Mouse (Mus musculus): ENCODE measurements around the gene Lingo4.

Gene Lingo4

DNA sequence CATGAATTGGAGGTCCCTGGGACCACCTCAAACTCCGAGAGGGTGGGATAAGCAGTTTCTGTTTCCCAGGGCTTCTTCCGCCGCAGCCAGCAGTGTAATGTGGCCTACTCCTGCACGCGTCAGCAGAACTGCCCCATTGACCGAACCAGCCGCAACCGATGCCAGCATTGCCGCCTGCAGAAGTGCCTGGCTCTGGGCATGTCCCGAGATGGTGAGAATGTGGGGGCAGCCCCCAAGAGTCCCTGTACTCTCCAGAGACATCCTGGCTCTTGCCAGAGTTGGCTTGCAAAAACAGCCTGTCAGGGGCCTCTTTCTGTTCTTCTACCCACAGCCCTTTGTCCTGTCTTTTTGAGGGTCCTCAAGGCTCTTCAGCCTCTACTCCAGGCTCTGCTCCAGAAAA lies 10.9 kb upstream of the Lingo4 start:
- DNase-seq (ENCODE audit: low read depth, low spot score) = no peak

DNA sequence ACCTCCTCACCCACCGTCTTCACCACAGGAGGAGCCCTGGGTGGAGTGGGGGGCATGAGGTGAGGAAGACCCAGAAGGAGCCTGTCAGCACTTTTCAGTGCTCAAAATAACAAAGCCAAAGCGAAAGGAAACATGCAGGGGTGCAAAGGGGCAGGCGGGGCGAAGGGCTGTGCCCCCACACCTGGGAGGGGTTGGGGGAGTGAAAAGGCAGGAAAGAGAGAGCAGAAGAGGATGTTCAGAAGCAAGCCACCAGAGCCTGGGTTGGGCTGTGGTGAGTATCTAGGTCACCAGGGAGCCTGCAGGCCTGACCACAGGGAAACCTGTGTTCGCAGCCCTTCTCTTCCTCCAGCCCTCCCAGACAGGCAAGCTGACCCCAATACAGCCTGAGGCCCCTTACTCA lies 10.3 kb upstream of the Lingo4 start:
- DNase-seq (ENCODE audit: low read depth, low spot score) = no peak

- no peak for DNase-seq (ENCODE audit: low read depth, low spot score)
These were observed 8.9 kb upstream of the Lingo4 start for GRCm38 (mm10) chr3:94389420-94389819.

DNA sequence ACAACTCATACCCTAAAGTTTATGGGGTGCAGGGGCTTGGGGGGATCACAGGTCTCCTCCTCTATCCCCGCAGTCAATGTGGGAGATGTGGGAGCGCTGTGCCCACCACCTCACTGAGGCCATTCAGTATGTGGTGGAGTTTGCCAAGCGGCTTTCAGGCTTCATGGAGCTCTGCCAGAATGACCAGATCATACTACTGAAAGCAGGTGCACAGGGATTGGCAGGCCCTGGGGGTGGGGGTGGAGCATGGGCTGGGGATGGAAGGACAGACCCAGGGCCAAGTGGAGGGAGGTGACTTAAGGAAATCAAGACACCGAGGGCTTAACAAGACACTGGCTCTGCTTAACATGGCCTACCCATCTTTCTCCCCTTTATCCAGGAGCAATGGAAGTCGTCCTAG lies 7.3 kb upstream of the Lingo4 start:
- DNase-seq (ENCODE audit: low read depth, low spot score) = no peak

DNA sequence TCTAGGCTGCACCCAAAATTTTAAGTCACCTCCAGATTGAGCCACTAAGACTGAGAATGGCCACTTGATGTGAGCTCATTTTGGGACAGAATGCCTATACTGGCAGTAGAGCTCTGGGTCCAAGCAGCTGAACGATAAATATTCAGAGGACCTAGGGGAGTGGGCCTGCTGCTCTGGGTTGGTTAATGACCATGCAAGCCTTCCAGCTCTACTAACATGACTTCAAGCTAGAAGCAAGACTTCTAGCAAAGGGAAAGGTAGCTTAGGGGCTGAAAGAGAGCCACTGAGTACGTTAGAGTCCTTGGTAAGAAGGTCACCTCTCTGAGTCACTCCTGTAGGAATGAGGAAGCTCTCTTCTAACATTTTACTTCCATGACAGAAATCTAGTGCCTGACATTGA lies 6.2 kb upstream of the Lingo4 start:
- DNase-seq (ENCODE audit: low read depth, low spot score) = no peak

GRCm38 (mm10) chr3:94393049-94393448 lies 5.3 kb upstream of the Lingo4 start:
- no peak for DNase-seq (ENCODE audit: low read depth, low spot score)

DNA sequence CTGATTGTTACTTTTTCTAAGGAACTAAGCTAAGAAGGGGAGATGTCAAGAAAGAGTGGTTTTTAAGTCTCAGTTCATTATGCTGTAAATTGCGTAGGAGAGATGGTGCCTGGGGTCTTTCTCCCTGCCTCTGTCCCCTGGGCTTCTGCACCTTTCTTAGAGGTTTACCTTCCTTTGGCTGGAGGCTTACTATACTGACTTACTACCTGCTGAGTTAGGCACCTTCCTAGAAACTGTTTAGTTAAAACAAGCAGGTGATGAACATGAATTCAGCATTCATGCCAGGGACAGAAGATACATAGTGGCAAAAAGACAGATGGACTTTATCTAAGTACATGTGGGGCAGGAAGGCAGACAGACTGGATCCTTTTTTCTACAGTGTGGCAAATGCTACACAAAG lies 2.0 kb upstream of the Lingo4 start:
- DNase-seq (ENCODE audit: low read depth, low spot score) = no peak

DNA sequence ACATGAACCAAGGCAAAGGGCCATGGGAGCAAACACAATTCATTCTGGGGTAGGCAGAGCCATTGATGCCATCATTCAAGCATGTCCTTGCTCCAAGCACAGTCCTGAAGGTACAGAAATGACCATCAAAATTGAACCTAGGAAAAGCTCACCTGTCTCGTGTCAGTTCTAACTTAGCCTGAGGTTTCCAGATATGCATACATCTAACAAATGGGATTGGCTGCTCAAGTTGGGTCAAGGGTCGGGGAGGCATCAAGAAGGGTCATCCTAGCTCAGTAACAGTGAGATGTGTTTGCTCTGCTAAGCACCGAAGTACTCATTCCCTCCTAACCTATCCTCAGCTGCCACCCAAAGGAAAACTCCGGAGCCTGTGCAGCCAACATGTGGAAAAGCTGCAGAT lies 1.5 kb upstream of the Lingo4 start:
- no peak for DNase-seq (ENCODE audit: low read depth, low spot score)

- no peak for DNase-seq (ENCODE audit: low read depth, low spot score)
These were observed 695 bp downstream of the Lingo4 start for GRCm38 (mm10) chr3:94398943-94399481.

DNA sequence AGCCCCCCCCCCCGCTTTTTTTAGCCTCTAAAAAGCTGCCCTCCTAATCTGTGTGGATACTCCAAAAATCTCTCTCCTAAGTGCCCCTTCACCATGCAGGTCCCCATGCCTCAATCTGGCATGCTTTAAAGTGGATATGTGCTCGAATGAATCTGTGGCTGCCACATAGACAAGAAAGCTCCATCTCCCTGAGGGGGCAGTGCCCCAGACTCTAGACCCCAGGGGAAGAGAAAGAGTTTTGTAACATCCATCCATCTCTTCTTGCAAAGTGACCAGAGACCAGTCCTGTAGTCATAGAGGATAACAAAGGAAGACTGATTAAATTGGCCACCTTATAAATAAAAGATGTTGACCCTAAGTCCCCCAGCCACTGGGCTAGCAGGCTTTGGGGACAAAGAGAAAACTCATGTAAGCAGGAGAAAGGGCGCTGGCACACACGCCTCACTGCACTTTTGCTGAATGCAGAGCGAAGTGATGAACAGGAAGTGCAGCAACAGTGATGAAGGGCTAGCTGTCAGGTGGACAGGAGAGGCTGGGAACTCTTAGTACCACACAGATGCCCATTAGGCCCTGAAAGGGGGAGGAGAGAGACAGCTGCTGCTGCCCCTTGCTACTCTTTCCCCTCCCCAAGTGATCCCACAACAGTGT lies 1.5 kb downstream of the Lingo4 start:
- no peak for DNase-seq (ENCODE audit: low read depth, low spot score)

DNA sequence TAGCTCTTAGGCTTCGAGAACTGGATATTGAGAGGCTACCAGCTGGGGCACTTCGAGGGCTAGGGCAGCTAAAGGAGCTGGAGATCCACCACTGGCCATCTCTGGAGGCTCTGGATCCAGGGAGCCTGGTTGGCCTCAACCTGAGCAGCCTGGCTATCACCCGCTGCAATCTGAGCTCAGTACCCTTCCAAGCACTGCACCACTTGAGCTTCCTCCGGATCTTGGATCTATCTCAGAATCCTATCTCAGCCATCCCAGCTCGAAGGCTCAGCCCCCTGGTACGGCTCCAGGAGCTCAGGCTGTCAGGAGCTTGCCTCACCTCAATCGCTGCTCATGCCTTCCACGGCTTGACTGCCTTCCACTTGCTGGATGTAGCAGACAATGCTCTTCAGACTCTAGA lies 4.1 kb downstream of the Lingo4 start:
- DNase-seq (ENCODE audit: low read depth, low spot score) = no peak

- DNase-seq (ENCODE audit: low read depth, low spot score) = no peak
These were observed 6.2 kb downstream of the Lingo4 start for GRCm38 (mm10) chr3:94404366-94405054.

DNA sequence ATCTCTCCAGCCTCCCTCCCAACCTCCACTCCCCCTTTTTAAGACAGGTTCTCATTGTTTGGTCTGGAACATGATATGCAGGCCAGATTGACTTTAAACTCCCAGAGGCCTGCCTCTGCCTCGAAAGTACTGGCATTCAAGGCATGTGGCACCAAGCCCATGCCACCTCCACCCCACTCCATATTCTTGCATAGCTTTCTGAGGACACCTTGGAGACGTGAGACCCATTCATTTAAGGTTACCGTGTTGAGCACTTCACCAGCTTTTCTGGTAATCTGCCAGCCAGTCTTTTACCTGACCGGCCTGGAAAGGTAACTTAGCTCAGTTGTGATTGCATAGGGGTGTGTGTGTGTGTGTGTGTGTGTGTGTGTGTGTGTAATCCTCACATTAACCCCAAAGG lies 7.2 kb downstream of the Lingo4 start:
- no peak for DNase-seq (ENCODE audit: low read depth, low spot score)

DNA sequence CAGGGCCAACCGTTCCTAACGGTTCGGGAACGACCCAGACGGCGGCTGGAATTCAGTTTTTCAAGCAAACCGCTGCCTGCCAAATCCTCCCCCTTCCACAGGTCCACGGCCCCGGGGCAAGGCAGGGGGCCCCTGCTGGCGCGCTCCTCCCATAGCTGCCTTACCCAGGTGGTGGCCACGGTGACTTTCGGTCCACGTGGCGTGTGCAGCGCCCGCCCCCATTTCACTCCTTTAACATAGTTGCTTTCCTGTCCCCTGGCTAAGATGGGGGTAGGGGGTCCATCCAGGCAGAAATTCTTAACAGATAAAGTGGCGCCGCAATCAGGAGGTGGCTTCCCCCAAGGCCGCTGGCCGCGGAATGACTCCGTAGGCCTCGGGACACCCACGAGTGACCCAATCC lies 14.2 kb downstream of the Lingo4 start:
- DNase-seq (ENCODE audit: low read depth, low spot score) = no peak

DNA sequence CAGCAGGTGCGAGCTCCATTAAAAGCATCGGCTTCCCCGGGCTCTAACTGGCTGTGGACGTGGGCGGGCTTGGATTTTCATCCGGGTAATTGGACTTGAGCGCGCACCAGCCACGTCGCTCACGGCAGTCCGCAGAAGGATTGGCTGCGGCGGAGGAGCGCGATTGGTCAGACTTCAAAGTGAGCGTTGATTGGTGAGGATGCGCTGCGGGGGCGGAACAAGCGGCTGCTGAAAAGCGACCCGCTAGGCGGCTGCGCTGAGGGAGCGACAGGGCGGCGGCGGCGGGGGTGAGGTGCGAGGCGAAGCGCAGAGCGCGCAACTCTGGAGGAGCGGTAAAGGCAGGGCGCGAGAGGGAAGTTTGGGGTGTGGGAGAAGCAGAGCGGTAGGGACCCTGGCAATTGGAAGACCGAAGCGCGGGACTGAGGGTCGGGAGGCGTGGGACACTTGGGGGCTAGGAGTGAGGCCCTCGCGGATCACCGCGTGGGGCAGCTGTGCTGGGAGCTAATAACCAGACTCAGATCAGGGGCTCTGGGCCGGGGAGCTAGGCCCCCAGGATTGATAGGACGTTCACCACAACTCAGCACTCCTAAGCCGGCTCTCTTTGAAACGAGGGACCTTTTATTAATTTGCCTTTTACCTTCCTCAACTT lies 14.8 kb downstream of the Lingo4 start, which contains the start of gene Tdrkh:
Gene Tdrkh (plus strand): TSS at position 243 of the 649 bp plus-strand sequence.
- peak; percentile 96 for DNase-seq (ENCODE audit: low read depth, low spot score)

GRCm38 (mm10) chr3:94430980-94431379 lies 32.7 kb downstream of the Lingo4 start:
- DNase-seq (ENCODE audit: low read depth, low spot score) = no peak

- no peak for DNase-seq (ENCODE audit: low read depth, low spot score)
These were observed 36.0 kb downstream of the Lingo4 start for GRCm38 (mm10) chr3:94434305-94434704.

GRCm38 (mm10) chr3:94436420-94436819 lies 38.1 kb downstream of the Lingo4 start:
- no peak for DNase-seq (ENCODE audit: low read depth, low spot score)

- peak; percentile 52 for DNase-seq (ENCODE audit: low read depth, low spot score)
These were observed 42.9 kb downstream of the Lingo4 start for GRCm38 (mm10) chr3:94441182-94441581.

GRCm38 (mm10) chr3:94442951-94443596 lies 44.8 kb downstream of the Lingo4 start, which contains the start of gene Mrpl9:
Gene Mrpl9, plus strand, starts transcription at chr3:94443318.
- DNase-seq (ENCODE audit: low read depth, low spot score) = peak; percentile 95

DNA sequence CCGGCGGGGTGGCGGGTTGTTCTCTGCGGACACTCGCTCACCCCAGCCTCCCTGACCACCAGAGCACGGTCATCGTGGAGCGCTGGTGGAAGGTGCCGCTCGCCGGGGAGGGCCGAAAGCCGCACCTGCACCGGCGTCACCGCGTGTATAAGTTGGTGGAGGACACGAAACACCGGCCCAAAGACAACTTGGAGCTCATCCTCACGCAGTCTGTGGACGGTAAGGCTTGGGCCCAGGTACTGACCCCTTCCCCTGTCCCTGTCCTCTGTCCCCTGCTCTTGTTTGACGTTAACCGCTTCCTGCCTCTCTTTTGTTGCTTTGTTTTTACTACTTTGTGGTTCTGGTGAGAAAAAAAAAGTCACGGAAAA lies 45.3 kb downstream of the Lingo4 start, which contains the start of gene Oaz3:
Gene Oaz3 (minus strand): TSS at position 319 of the 368 bp plus-strand sequence.
- DNase-seq (ENCODE audit: low read depth, low spot score) = no peak

DNA sequence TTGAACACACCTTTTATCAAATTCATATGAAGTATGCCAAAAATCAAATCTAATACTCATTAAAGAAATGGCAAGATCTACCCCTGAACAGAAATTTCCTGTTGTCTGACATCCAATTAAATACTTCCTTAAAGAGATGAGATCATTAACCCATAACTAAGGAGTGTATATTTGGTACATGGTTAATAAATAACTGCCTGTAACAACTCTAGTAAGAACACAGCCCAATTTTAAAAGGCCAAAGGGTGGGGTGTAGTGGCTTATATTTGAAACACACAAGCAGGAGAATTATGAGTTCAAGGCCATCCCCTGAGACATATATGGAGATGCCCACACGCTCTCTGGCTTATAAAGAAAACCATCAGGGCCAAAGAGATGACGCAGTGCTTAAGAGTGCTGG lies 51.1 kb downstream of the Lingo4 start:
- DNase-seq (ENCODE audit: low read depth, low spot score) = no peak
